Mouse (Mus musculus) MEL (cell line): ENCODE measurements around the gene Sds.

ENCODE experiments used
- CHD1 ChIP-seq: IDR thresholded peaks from 2 replicates; pipeline ENCODE4 v1.6.1; 2012; ENCODE audit warnings: low read depth, mild to moderate bottlenecking, inconsistent platforms, low read length, improper control_type of control experiment
- CTCF ChIP-seq, 3 experiments: IDR thresholded peaks in 2 of 3; conservative IDR thresholded peaks in 1 of 3; 2 replicates each; pipeline ENCODE4 v1.5.1; 2011 to 2012; ENCODE audit warnings: low read length in 3 of 3, low read depth in 2 of 3, mild to moderate bottlenecking in 2 of 3, improper control_type of control experiment in 1 of 3, inconsistent platforms in 1 of 3, mixed read lengths in 1 of 3, moderate library complexity in 1 of 3; ENCODE audit not compliant: control insufficient read depth in 1 of 3, insufficient read depth in 1 of 3, poor library complexity in 1 of 3, severe bottlenecking in 1 of 3
- EP300 ChIP-seq, 2 experiments: IDR thresholded peaks; 2 replicates each; pipeline ENCODE4 v1.6.1; 2011; ENCODE audit warnings: improper control_type of control experiment in 2 of 2, low read length in 2 of 2, low read depth in 1 of 2, mild to moderate bottlenecking in 1 of 2
- MAX ChIP-seq: IDR thresholded peaks from 2 replicates; pipeline ENCODE4 v1.6.1; 2011; ENCODE audit warnings: low read length, improper control_type of control experiment
- MXI1 ChIP-seq: IDR thresholded peaks from 2 replicates; pipeline ENCODE4 v1.6.1; 2011; ENCODE audit warnings: mild to moderate bottlenecking, low read depth, low read length, improper control_type of control experiment
- MYC ChIP-seq: IDR thresholded peaks from 2 replicates; pipeline ENCODE4 v1.6.1; 2011; ENCODE audit warnings: low read depth, mild to moderate bottlenecking, low read length, improper control_type of control experiment, moderate library complexity
- POLR2A ChIP-seq, 2 experiments: IDR thresholded peaks; 2 replicates each; pipeline ENCODE4 v1.6.1; 2011 to 2012; ENCODE audit warnings: low read length in 2 of 2, mild to moderate bottlenecking in 2 of 2, control low read depth in 1 of 2, improper control_type of control experiment in 1 of 2, low read depth in 1 of 2, moderate library complexity in 1 of 2; ENCODE audit not compliant: control insufficient read depth in 1 of 2, insufficient read depth in 1 of 2, poor library complexity in 1 of 2
- RAD21 ChIP-seq: IDR thresholded peaks from 2 replicates; pipeline ENCODE4 v1.6.1; 2011; ENCODE audit warnings: mild to moderate bottlenecking, low read depth, low read length, improper control_type of control experiment
- SIN3A ChIP-seq: IDR thresholded peaks from 2 replicates; pipeline ENCODE4 v1.6.1; 2012; ENCODE audit warnings: low read length, improper control_type of control experiment, inconsistent platforms
- TAL1 ChIP-seq: IDR thresholded peaks from 2 replicates; pipeline ENCODE4 v1.6.1; 2012; ENCODE audit warnings: mild to moderate bottlenecking, inconsistent platforms, low read length, moderate library complexity, mixed read lengths
- USF2 ChIP-seq, 2 experiments: IDR thresholded peaks; 2 replicates each; pipeline ENCODE4 v1.6.1; 2011 to 2012; ENCODE audit warnings: improper control_type of control experiment in 2 of 2, low read length in 2 of 2, borderline replicate concordance in 1 of 2, inconsistent platforms in 1 of 2, low read depth in 1 of 2, mild to moderate bottlenecking in 1 of 2; ENCODE audit not compliant: insufficient read depth in 1 of 2

- TF ChIP-seq POLR2A (IDR thresholded peaks at IDR 0.05; ENCODE audit: control insufficient read depth in 1 of 2, insufficient read depth in 1 of 2, low read depth in 1 of 2, low read length in 2 of 2, poor library complexity in 1 of 2) (no peak), EP300 (IDR thresholded peaks at IDR 0.05; ENCODE audit: low read depth in 1 of 2, low read length in 2 of 2) (no peak), CTCF (IDR thresholded peaks at IDR 0.05 in 2 of 3, conservative IDR thresholded peaks at IDR 0.05 in 1 of 3; ENCODE audit: control insufficient read depth in 1 of 3, insufficient read depth in 1 of 3, low read depth in 2 of 3, low read length in 3 of 3, poor library complexity in 1 of 3, severe bottlenecking in 1 of 3) (no peak), TAL1 (no peak), RAD21 (no peak), MAX (no peak), MYC (no peak), USF2 (IDR thresholded peaks at IDR 0.05; ENCODE audit: borderline replicate concordance in 1 of 2, insufficient read depth in 1 of 2, low read depth in 1 of 2, low read length in 2 of 2) (no peak), SIN3A (no peak), CHD1 (no peak), MXI1 (no peak)
Observed at GRCm38 (mm10) chr5:120447305-120447704, 29.0 kb upstream of the Sds start.
